Mouse (Mus musculus): ENCODE results near the gene Fga. TPM values are rescaled to one million over a fixed set of nuclear protein-coding genes. Genes with fewer than 3 reads are reported as not detected.

The Fga gene
- polyA plus RNA-seq, 1 experiment from 2014 or later = not detected

DNA sequence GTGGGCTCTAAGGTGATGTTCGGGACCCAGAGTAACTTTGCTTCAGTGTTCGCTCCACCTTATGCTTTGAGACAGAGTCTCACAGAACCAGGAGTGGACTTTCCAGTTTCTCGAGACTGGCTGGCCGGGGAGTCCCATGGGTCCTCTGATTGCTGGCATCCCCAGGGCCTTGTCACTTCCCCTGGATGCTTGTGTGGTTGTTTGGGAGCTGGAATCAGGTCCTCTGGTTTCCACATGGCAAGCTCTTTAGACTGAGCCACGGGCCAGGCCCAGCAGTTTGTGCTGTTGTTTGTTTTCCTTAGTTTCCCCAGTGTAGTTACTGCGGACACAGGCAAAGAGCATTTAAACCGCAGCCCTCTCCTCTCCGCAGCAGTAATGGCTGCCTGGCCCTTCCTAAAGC lies 7.9 kb downstream of the Fga start:
- DNase-seq (ENCODE audit: low spot score) = no peak
- 79% methylated on average over 8 of the region's 8 CpGs for WGBS

GRCm38 (mm10) chr3:83038865-83039264 lies 13.0 kb downstream of the Fga start:
- no peak overlapping the region for H3K9ac ChIP-seq (ENCODE audit: low read length)
- no peaks in the 10 kb centered on the region for H3K9me3 ChIP-seq (ENCODE audit: control insufficient read depth, low read length)
- ATAC-seq (ENCODE audit: insufficient number of reproducible peaks, low FRiP score, low TSS enrichment, low read depth) (no peak), DNase-seq (ENCODE audit: low spot score) (no peak)
- H3K4me1 ChIP-seq (ENCODE audit: control insufficient read depth, insufficient read depth, low read length) = no peaks in the 10 kb centered on the region
- H3K4me3 ChIP-seq (ENCODE audit: low read depth, low read length) = no peak overlapping the region
- WGBS = 85% methylated on average over 2 of the region's 2 CpGs
- H3K36me3 ChIP-seq (ENCODE audit: control insufficient read depth, insufficient read depth, low read length) = no peaks in the 10 kb centered on the region
- H3K27ac ChIP-seq (replicated peaks; ENCODE audit: low read depth, low read length) = no peak overlapping the region
- H3K4me2 ChIP-seq (ENCODE audit: low read depth, severe bottlenecking) = no peak overlapping the region
- no peaks in the 10 kb centered on the region for H3K27me3 ChIP-seq (ENCODE audit: control insufficient read depth, insufficient read depth, low read length)

More for the DNA sequence above, 7.9 kb downstream of the Fga start:
- Histone ChIP-seq H3K9me3 (ENCODE audit: control insufficient read depth, low read length) (no peaks in the 10 kb centered on the region), H3K27me3 (ENCODE audit: control insufficient read depth, insufficient read depth, low read length) (no peaks in the 10 kb centered on the region), H3K4me2 (ENCODE audit: low read depth, severe bottlenecking) (no peak overlapping the region), H3K27ac (replicated peaks; ENCODE audit: low read depth, low read length) (no peak overlapping the region), H3K36me3 (ENCODE audit: control insufficient read depth, insufficient read depth, low read length) (no peaks in the 10 kb centered on the region), H3K4me3 (ENCODE audit: low read depth, low read length) (no peak overlapping the region), H3K9ac (ENCODE audit: low read length) (no peak overlapping the region), H3K4me1 (ENCODE audit: control insufficient read depth, insufficient read depth, low read length) (no peaks in the 10 kb centered on the region)
- no peak for ATAC-seq (ENCODE audit: insufficient number of reproducible peaks, low FRiP score, low TSS enrichment, low read depth)

- no peaks in the 10 kb centered on the region for H3K4me1 ChIP-seq (ENCODE audit: control insufficient read depth, insufficient read depth, low read length)
- no peak overlapping the region for H3K9ac ChIP-seq (ENCODE audit: low read length)
- ATAC-seq (ENCODE audit: insufficient number of reproducible peaks, low FRiP score, low TSS enrichment, low read depth) (no peak), DNase-seq (ENCODE audit: low spot score) (no peak)
- no peak overlapping the region for H3K4me2 ChIP-seq (ENCODE audit: low read depth, severe bottlenecking)
- 74% methylated on average over 4 of the region's 4 CpGs for WGBS
- H3K27me3 ChIP-seq (ENCODE audit: control insufficient read depth, insufficient read depth, low read length) = no peaks in the 10 kb centered on the region
- H3K4me3 ChIP-seq (ENCODE audit: low read depth, low read length) = no peak overlapping the region
- no peaks in the 10 kb centered on the region for H3K9me3 ChIP-seq (ENCODE audit: control insufficient read depth, low read length)
- no peaks in the 10 kb centered on the region for H3K36me3 ChIP-seq (ENCODE audit: control insufficient read depth, insufficient read depth, low read length)
- no peak overlapping the region for H3K27ac ChIP-seq (replicated peaks; ENCODE audit: low read depth, low read length)
These were observed 13.8 kb downstream of the Fga start for GRCm38 (mm10) chr3:83039666-83040065.

DNA sequence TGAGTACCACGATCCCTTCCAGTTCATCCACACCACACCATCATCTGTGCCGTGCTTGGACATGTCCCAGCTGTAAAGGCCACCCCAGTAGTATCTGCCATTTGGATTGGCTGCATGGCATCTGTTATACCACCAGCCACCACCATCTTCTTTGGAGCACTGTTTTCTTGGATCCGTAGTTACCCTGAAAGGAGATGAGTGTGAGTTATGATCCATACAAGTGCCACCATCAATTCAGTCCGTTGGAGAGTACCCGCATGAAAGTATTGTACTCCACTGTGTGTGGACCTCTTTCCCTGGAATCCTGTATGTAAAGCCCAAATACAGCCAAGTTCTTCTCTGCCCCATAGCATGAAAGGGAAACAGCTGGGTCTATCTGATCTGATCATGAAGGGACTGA lies 16.6 kb downstream of the Fga start:
- no peak overlapping the region for H3K4me2 ChIP-seq (ENCODE audit: low read depth, severe bottlenecking)
- no peaks in the 10 kb centered on the region for H3K4me1 ChIP-seq (ENCODE audit: control insufficient read depth, insufficient read depth, low read length)
- H3K36me3 ChIP-seq (ENCODE audit: control insufficient read depth, insufficient read depth, low read length) = no peaks in the 10 kb centered on the region
- H3K27me3 ChIP-seq (ENCODE audit: control insufficient read depth, insufficient read depth, low read length) = no peaks in the 10 kb centered on the region
- H3K4me3 ChIP-seq (ENCODE audit: low read depth, low read length) = no peak overlapping the region
- DNase-seq (ENCODE audit: low spot score) (no peak), ATAC-seq (ENCODE audit: insufficient number of reproducible peaks, low FRiP score, low TSS enrichment, low read depth) (no peak)
- H3K27ac ChIP-seq (replicated peaks; ENCODE audit: low read depth, low read length) = no peak overlapping the region
- H3K9me3 ChIP-seq (ENCODE audit: control insufficient read depth, low read length) = no peaks in the 10 kb centered on the region
- 93% methylated on average over 5 of the region's 5 CpGs for WGBS
- H3K9ac ChIP-seq (ENCODE audit: low read length) = no peak overlapping the region

DNA sequence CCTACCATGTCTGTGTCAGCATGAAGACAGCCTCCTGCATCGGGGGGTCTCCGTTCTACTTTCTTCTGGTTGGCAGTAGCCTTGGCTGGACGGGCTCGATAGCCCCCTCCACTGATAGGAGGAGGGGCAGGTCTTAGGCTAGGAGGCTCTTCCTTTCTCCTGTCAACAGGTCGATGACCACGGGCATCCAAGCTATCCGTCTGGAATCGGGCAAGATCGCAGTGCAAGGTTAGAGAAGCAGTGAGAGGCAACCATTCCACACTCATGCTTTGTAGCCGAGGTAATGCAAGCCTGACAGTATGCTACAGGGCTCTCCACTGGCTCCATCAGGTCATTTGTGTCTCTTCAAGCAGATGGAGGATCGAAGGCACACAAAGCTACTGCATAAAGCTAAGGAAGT lies 20.8 kb downstream of the Fga start:
- no peaks in the 10 kb centered on the region for H3K27me3 ChIP-seq (ENCODE audit: control insufficient read depth, insufficient read depth, low read length)
- H3K9ac ChIP-seq (ENCODE audit: low read length) = no peak overlapping the region
- no peaks in the 10 kb centered on the region for H3K4me1 ChIP-seq (ENCODE audit: control insufficient read depth, insufficient read depth, low read length)
- H3K36me3 ChIP-seq (ENCODE audit: control insufficient read depth, insufficient read depth, low read length) = no peaks in the 10 kb centered on the region
- no peak overlapping the region for H3K27ac ChIP-seq (replicated peaks; ENCODE audit: low read depth, low read length)
- no peak overlapping the region for H3K4me2 ChIP-seq (ENCODE audit: low read depth, severe bottlenecking)
- ATAC-seq (ENCODE audit: insufficient number of reproducible peaks, low FRiP score, low TSS enrichment, low read depth) (no peak), DNase-seq (ENCODE audit: low spot score) (no peak)
- no peaks in the 10 kb centered on the region for H3K9me3 ChIP-seq (ENCODE audit: control insufficient read depth, low read length)
- WGBS = 86% methylated on average over 11 of the region's 11 CpGs
- no peak overlapping the region for H3K4me3 ChIP-seq (ENCODE audit: low read depth, low read length)

DNA sequence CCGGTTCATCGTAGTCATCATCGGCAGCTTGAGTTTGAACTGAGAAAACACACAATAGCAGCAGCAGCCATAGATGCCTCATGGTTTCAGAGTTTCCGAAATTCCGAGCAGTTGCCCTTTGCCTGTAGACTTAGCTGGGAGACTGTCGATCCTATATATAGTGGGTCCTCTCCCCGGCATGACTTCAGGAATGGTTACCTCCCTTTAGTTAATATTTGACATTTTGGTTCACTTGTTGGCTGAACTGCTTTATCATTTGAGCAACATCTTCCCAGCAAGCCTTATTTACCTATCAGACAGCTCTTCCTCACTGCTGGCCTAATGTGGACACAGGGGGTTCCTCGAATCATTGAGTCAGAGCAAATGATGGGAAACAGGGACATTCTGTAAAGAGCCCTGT lies 23.8 kb downstream of the Fga start, which contains the start of gene Fgb:
Gene Fgb, minus strand, starts transcription at position 184 of the 400 bp plus-strand sequence.
- ATAC-seq (ENCODE audit: insufficient number of reproducible peaks, low FRiP score, low TSS enrichment, low read depth) = no peak
- WGBS = 91% methylated on average over 8 of the region's 8 CpGs

DNA sequence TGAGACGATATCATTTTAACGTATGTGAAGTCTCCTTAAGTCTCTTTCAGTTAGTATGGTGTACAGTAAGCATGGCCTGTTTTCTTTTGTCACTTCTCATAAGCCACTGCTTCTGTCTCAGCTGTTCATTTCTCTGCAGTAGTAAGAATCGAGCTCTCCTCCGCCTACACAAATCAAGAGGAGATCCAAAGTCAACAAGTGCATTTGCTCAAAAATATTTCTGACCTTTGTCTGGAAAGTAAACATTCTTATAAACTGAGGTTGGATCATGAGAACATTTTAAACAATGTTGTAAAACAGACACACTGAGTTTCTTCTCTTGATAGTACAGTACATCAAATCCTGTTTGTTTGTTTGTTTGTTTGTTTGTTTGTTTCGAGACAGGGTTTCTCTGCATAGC lies 24.8 kb downstream of the Fga start:
- WGBS = 88% methylated on average over 5 of the region's 5 CpGs
- H3K27ac ChIP-seq (replicated peaks; ENCODE audit: low read depth, low read length) = no peak overlapping the region
- no peaks in the 10 kb centered on the region for H3K4me1 ChIP-seq (ENCODE audit: control insufficient read depth, insufficient read depth, low read length)
- no peak overlapping the region for H3K4me2 ChIP-seq (ENCODE audit: low read depth, severe bottlenecking)
- H3K36me3 ChIP-seq (ENCODE audit: control insufficient read depth, insufficient read depth, low read length) = no peaks in the 10 kb centered on the region
- DNase-seq (ENCODE audit: low spot score) (no peak), ATAC-seq (ENCODE audit: insufficient number of reproducible peaks, low FRiP score, low TSS enrichment, low read depth) (no peak)
- no peaks in the 10 kb centered on the region for H3K27me3 ChIP-seq (ENCODE audit: control insufficient read depth, insufficient read depth, low read length)
- no peak overlapping the region for H3K4me3 ChIP-seq (ENCODE audit: low read depth, low read length)
- H3K9me3 ChIP-seq (ENCODE audit: control insufficient read depth, low read length) = no peaks in the 10 kb centered on the region
- H3K9ac ChIP-seq (ENCODE audit: low read length) = no peak overlapping the region

More for the DNA sequence above, 23.8 kb downstream of the Fga start, which contains the start of gene Fgb:
- Histone ChIP-seq H3K4me3 (ENCODE audit: low read depth, low read length) (no peak within 1 kb of the TSS), H3K4me2 (ENCODE audit: low read depth, severe bottlenecking) (no peak within 1 kb of the TSS), H3K27ac (replicated peaks; ENCODE audit: low read depth, low read length) (no peak within 1 kb of the TSS), H3K9ac (ENCODE audit: low read length) (no peak within 1 kb of the TSS), H3K4me1 (ENCODE audit: control insufficient read depth, insufficient read depth, low read length) (no peaks in the 10 kb centered on the region), H3K9me3 (ENCODE audit: control insufficient read depth, low read length) (no peaks in the 10 kb centered on the region), H3K36me3 (ENCODE audit: control insufficient read depth, insufficient read depth, low read length) (no peaks in the 10 kb centered on the region), H3K27me3 (ENCODE audit: control insufficient read depth, insufficient read depth, low read length) (no peaks in the 10 kb centered on the region)
- DNase-seq (ENCODE audit: low spot score) = no peak

DNA sequence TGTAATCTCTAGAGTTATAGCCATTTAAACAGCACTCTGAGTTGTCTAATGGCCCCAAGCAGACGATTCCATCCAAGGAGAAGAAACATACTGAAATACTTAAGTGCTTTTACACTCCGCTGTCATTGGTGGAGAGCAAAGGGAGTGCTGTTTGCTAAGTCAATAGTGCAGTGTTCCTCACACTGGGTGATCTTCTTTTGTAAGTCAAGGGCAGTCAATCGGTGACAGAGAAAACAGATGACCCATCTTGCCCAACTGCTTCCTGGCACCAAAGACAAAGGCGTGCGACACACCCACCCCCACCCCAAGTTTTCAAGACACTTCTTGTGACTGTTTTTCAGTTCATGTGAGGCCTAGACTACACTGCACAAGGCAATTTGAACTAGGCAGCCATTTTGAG lies 26.2 kb downstream of the Fga start:
- no peaks in the 10 kb centered on the region for H3K36me3 ChIP-seq (ENCODE audit: control insufficient read depth, insufficient read depth, low read length)
- H3K4me1 ChIP-seq (ENCODE audit: control insufficient read depth, insufficient read depth, low read length) = 0 out of 2 replicates have a peak, but pooled peaks cover 7% of the 10 kb centered on the region
- no peak for ATAC-seq (ENCODE audit: insufficient number of reproducible peaks, low FRiP score, low TSS enrichment, low read depth)
- 84% methylated on average over 5 of the region's 5 CpGs for WGBS
- H3K27ac ChIP-seq (replicated peaks; ENCODE audit: low read depth, low read length) = no peak overlapping the region
- H3K9me3 ChIP-seq (ENCODE audit: control insufficient read depth, low read length) = no peaks in the 10 kb centered on the region
- no peaks in the 10 kb centered on the region for H3K27me3 ChIP-seq (ENCODE audit: control insufficient read depth, insufficient read depth, low read length)
- no peak overlapping the region for H3K4me2 ChIP-seq (ENCODE audit: low read depth, severe bottlenecking)
- H3K4me3 ChIP-seq (ENCODE audit: low read depth, low read length) = no peak overlapping the region
- H3K9ac ChIP-seq (ENCODE audit: low read length) = no peak overlapping the region
- no peak for DNase-seq (ENCODE audit: low spot score)

DNA sequence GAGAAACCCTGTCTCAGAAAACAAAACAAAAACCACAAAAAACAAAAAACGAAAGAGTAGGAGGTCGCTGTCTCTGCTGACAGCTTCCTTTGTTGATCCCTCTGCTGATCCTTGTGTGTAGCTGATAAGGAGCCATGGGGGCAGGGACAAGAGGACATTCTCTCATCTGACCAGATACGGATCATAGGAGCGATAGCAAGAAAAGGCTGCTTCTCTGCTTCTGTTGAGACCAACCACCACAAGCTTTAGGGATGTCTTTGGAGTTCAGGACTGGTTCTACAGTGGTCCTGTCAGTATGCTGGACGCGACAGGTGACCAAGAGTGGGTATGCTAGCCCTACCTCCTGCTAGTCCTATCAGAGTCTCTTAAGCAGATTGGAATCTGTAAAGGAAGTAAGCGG lies 27.2 kb downstream of the Fga start:
- H3K36me3 ChIP-seq (ENCODE audit: control insufficient read depth, insufficient read depth, low read length) = no peaks in the 10 kb centered on the region
- no peak overlapping the region for H3K4me2 ChIP-seq (ENCODE audit: low read depth, severe bottlenecking)
- H3K4me3 ChIP-seq (ENCODE audit: low read depth, low read length) = no peak overlapping the region
- H3K4me1 ChIP-seq (ENCODE audit: control insufficient read depth, insufficient read depth, low read length) = 0 out of 2 replicates have a peak, but pooled peaks cover 7% of the 10 kb centered on the region
- ATAC-seq (ENCODE audit: insufficient number of reproducible peaks, low FRiP score, low TSS enrichment, low read depth) (no peak), DNase-seq (ENCODE audit: low spot score) (no peak)
- H3K27me3 ChIP-seq (ENCODE audit: control insufficient read depth, insufficient read depth, low read length) = no peaks in the 10 kb centered on the region
- no peaks in the 10 kb centered on the region for H3K9me3 ChIP-seq (ENCODE audit: control insufficient read depth, low read length)
- 91% methylated on average over 7 of the region's 7 CpGs for WGBS
- H3K9ac ChIP-seq (ENCODE audit: low read length) = no peak overlapping the region
- H3K27ac ChIP-seq (replicated peaks; ENCODE audit: low read depth, low read length) = no peak overlapping the region

Data from limb, embryonic 11.5 days (tissue).